Mouse (Mus musculus) bone marrow macrophage, adult 2 months (primary cell): Measurements from ENCODE around the gene Fut9.

Experiments used
- CTCF ChIP-seq: IDR thresholded peaks from 2 replicates; pipeline ENCODE4 v1.5.1; 2012; ENCODE audit warnings: low read depth, mild to moderate bottlenecking, low read length, moderate library complexity
- POLR2A ChIP-seq: IDR thresholded peaks from 2 replicates; pipeline ENCODE4 v1.6.1; 2012; ENCODE audit warnings: mild to moderate bottlenecking, low read depth, low read length, borderline replicate concordance

DNA sequence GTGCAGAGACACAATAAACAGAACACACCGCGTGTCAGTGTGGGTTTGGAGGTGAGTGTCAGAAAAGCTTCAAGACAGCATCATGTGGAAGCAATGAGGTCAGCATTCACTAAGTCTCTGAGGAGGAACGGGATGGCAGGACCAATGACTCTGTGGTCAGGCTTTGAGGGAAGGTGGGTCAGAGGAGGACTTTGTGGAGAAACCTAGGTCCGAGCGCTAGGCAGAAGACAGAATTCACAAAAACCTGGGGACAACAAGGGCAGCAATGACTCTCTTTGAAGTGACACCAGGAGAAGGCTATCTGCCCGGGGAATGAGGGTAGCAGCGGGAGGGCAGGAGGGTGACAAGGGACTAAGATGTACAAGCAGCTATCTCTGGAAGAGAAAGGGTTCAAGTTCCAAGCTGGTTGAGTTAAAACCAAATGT is 981 bp downstream of the Fut9 start:
- no peak for TF ChIP-seq CTCF
- no peak for TF ChIP-seq POLR2A
